Mouse (Mus musculus): Measurements from ENCODE around the gene Ccdc34.

DNA sequence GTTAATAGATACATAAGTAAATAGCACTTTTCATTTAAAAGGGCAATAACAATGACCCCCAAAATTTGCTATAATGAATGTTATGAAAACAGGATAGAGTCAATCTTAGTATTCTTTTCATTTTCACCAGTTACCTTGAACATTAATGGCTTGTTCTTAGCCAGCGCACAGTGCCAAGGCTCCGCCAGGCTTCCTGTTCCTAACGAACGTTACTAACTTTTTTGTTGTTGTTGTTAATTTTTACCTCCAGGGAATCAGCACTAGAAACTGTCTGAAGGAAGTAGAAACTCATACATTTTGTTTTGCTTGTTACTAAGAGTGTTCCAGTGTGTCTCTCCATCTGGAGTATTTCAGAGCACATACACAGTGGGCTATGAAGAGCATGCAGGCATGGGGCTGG is 184.2 kb downstream of the Ccdc34 start:
- TF ChIP-seq GATA1 (IDR thresholded peaks at IDR 0.05; ENCODE audit: low read length) = no peak
- no peak for TF ChIP-seq TAL1 (IDR thresholded peaks at IDR 0.05; ENCODE audit: low read length)
